Mouse (Mus musculus) neural tube, embryonic 12.5 days (tissue): ENCODE measurements around the gene P2rx5. TPM values are rescaled to one million over a fixed set of nuclear protein-coding genes. Genes with fewer than 3 reads are reported as not detected.

ENCODE experiments used
- ATAC-seq: fragments of 200-750 bp; cut with Nextera tagmentation; 2 replicates; pipeline ENCODE4 v1.8.0; 2017; ENCODE audit warnings: low read depth, mild to moderate bottlenecking, moderate TSS enrichment, moderate library complexity; ENCODE audit not compliant: low FRiP score
- H3K27ac ChIP-seq: fragments of 300-500 bp; sonication (generic); 2 replicates; pipeline ENCODE4 v1.5.1; 2016
- H3K27me3 ChIP-seq: fragments of 300-500 bp; sonication (generic); replicated peaks from 2 replicates; pipeline ENCODE4 v1.6.1; 2016; ENCODE audit warnings: mild to moderate bottlenecking
- H3K36me3 ChIP-seq: fragments of 300-500 bp; sonication (generic); 2 replicates; pipeline ENCODE4 v1.6.1; 2016; ENCODE audit warnings: mild to moderate bottlenecking
- H3K4me1 ChIP-seq: fragments of 300-500 bp; sonication (generic); 2 replicates; pipeline ENCODE4 v1.6.1; 2016
- H3K4me2 ChIP-seq: fragments of 300-500 bp; sonication (generic); replicated peaks from 2 replicates; pipeline ENCODE4 v1.6.1; 2016; ENCODE audit warnings: mild to moderate bottlenecking
- H3K4me3 ChIP-seq: fragments of 300-500 bp; sonication (generic); 2 replicates; pipeline ENCODE4 v1.5.1; 2016
- H3K9ac ChIP-seq: fragments of 300-500 bp; sonication (generic); 2 replicates; pipeline ENCODE4 v1.6.1; 2016; ENCODE audit warnings: mild to moderate bottlenecking
- H3K9me3 ChIP-seq: fragments of 300-500 bp; sonication (generic); 2 replicates; pipeline ENCODE4 v1.6.1; 2016; ENCODE audit warnings: mild to moderate bottlenecking
- WGBS: fragments of 180-500 bp; shearing (Covaris S2); methylation state at CpG from one replicate; pipeline ENCODE4 v1.1.7; 2016; 5-methylcytosine and 5-hydroxymethylcytosine counted together
- polyA plus RNA-seq: library from polyadenylated mRNA; unstranded; fragments of >200 nt; fragmentation: Nextera tagmentation; extraction: Ambion mirVana; gene quantifications from 2 replicates; pipeline ENCODE4 v1.2.1, GENCODE M21; 2016

P2rx5 gene
- polyA plus RNA-seq, 1 experiment from 2014 or later: 0.30 TPM

DNA sequence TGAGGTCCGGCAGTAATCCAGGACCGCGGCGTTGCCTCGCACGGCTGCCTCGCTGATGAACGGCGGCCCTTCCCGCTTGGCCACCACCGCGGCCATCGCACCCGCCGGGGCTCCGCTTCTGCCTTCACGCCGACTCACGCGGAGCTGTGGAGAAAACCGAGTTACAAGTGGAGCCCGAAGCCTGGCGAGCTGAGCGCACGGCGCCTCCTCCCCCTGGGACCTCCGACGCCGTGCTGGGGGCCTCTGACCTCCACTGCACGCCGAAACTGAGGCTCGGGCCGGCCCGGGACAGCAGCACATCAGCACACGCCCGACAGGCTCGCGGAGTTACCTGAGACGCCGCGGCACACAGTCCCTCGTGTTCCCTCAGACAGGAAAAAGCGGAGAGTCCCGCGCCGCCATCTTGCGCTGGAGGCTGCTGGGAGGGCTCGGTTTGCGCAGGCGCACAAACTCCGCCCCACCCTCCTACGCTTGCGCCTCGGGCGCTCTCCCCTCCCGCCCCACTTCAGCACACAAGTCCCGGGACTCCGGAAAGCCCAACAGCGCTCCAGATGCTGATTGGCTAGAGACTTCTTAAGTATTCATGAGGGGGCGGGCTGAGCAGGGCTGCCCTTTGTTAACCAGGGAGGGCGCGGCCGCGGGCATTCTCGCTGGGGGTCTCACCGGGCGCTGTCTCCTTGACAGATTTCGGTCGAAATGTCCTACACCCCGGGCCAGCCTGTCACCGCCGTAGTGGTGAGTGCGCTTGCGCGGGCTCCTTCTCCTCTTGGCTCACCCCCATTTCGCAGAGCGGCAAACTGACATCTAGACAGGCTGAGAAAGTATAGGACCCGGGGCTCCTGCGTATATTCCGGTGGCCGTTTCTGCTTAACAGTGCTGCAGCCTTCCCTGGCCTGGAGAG, 16.6 kb downstream of the P2rx5 start, which contains the start of the genes Emc6 and Tax1bp3:
TSS of gene Emc6 (minus strand) at position 430 of the 901 bp plus-strand sequence.
TSS of gene Tax1bp3 (plus strand) at position 476 of the 901 bp plus-strand sequence.
- Histone ChIP-seq H3K4me3 (peak within 1 kb of the TSS; percentile 93), H3K4me1 (peaks cover 25% of the 10 kb centered on the region), H3K4me2 (peak within 1 kb of the TSS; percentile 73), H3K36me3 (peaks cover 13% of the 10 kb centered on the region), H3K27me3 (no peaks in the 10 kb centered on the region), H3K9me3 (no peaks in the 10 kb centered on the region), H3K9ac (peak within 1 kb of the TSS; percentile 86), H3K27ac (peak within 1 kb of the TSS; percentile 79)
- under 1% methylated on average over 81 of the region's 81 CpGs for WGBS
- ATAC-seq: peak; percentile 98

DNA sequence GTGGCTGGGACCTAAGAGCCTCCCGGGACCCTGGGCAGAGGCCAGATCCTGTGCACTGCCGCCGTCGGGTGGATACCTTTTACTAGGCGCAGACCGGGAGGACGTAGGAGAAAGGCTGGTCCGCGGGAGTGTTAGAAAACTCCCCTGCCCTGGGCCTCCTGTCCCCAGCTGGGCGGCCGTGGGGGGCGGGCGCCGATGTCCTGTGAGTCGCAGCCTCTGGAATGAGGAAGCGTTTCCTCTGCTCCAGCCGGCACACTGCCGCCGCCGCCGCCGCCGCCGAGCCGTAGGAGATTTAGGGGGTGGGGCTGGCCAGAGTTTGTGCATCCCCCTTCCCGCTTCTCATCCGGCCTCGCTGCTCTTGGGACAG, 17.3 kb downstream of the P2rx5 start:
- Histone ChIP-seq H3K4me2 (peak overlapping the region; percentile 73), H3K4me3 (peak overlapping the region; percentile 93), H3K36me3 (peaks cover 18% of the 10 kb centered on the region), H3K9me3 (no peaks in the 10 kb centered on the region), H3K9ac (peak overlapping the region; percentile 83), H3K27ac (peak overlapping the region; percentile 79), H3K27me3 (no peaks in the 10 kb centered on the region), H3K4me1 (peaks cover 25% of the 10 kb centered on the region)
- peak; percentile 67 for ATAC-seq
- under 1% methylated on average over 28 of the region's 28 CpGs for WGBS

DNA sequence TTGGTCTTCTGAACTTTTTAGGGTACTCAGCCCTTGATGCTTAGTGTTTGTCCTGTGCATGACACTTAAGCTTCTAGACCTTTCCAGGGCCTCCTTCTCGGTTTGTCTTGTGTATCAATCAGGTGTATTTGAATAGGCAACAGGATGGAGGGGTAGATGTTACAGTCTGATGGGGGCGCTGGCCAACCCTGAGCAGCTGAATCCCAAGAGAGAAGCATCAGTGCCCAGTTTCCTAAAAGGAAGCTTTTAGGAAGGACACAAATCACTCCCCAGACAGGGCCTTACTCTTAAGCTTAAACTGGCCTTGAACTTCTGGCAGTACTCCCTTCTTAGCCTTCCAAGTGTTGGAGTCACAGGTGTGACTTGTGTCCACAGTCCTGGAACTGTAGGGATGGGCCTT, 17.7 kb downstream of the P2rx5 start:
- 3% methylated on average over 2 of the region's 2 CpGs for WGBS
- H3K4me2 ChIP-seq: peak overlapping the region; percentile 73
- H3K36me3 ChIP-seq: peaks cover 20% of the 10 kb centered on the region
- peaks cover 25% of the 10 kb centered on the region for H3K4me1 ChIP-seq
- no peaks in the 10 kb centered on the region for H3K9me3 ChIP-seq
- H3K27ac ChIP-seq: 0 out of 2 replicates have a peak overlapping the region, but pooled peaks have one; percentile 79
- H3K4me3 ChIP-seq: peak overlapping the region; percentile 93
- no peak for ATAC-seq
- H3K27me3 ChIP-seq: no peaks in the 10 kb centered on the region
- peak overlapping the region; percentile 83 for H3K9ac ChIP-seq

DNA sequence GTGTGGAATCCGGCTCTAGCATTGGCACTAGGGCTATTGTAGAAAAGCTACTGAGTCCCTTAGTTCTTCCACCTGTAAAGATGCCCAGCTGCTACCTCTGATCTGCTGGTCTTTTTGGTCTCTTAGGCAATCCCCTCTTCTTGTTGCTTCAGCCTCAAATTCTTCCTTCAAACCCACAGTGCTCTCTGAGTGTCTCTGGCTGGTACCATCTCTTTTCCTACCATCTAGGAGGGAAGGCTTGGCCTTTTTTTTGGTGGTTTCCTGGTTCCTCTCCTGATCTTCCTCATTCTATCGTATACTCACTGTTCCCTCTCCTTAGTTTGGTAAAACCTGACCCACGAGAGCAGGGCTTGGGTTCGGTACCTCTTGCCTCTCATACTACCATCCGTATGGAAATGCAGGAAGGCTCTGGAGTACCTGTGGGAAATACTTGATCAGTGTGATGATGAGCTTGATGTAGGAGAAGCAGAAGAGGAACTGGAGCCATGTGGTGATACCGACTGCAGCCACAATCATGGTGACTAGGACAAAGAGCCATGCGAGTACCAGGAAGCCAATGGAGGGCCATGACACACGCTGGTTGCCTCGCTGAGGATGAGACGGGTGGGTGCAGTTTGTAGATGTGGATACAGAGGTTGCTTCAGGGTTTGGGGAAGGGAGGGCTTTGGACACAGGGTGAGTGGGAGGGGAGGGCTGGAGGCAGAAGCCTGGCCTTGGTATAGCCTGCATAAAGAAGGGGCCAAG, 25.8 kb downstream of the P2rx5 start:
- no peak for ATAC-seq
- H3K27ac ChIP-seq: no peak overlapping the region
- no peak overlapping the region for H3K9ac ChIP-seq
- 91% methylated on average over 10 of the region's 10 CpGs for WGBS
- no peaks in the 10 kb centered on the region for H3K27me3 ChIP-seq
- no peaks in the 10 kb centered on the region for H3K4me1 ChIP-seq
- no peaks in the 10 kb centered on the region for H3K9me3 ChIP-seq
- H3K4me2 ChIP-seq: no peak overlapping the region
- peaks cover 82% of the 10 kb centered on the region for H3K36me3 ChIP-seq
- no peak overlapping the region for H3K4me3 ChIP-seq

DNA sequence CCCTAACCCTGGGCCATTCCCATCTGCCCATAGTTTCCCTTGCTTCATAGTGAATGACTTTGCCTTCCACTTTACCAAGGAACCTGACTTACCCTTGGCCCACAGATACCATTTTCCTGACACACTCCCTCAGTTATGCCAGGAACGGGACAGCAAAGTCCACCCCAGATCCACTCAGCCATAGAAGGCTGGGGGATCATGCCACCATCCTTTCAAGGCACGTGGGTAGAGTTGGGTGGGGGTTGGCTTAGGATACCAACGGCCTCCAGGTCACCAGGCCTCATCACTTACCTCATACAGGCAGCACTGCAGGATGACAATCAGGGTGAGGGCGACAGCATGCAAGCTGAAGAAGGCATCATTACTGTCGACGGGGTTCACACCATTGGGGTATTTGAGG, 27.0 kb downstream of the P2rx5 start:
- Histone ChIP-seq H3K4me2 (no peak overlapping the region), H3K9ac (no peak overlapping the region), H3K4me1 (no peaks in the 10 kb centered on the region), H3K36me3 (peaks cover 90% of the 10 kb centered on the region), H3K27me3 (no peaks in the 10 kb centered on the region), H3K27ac (no peak overlapping the region), H3K9me3 (no peaks in the 10 kb centered on the region), H3K4me3 (no peak overlapping the region)
- ATAC-seq: no peak
- WGBS: 88% methylated on average over 6 of the region's 6 CpGs

DNA sequence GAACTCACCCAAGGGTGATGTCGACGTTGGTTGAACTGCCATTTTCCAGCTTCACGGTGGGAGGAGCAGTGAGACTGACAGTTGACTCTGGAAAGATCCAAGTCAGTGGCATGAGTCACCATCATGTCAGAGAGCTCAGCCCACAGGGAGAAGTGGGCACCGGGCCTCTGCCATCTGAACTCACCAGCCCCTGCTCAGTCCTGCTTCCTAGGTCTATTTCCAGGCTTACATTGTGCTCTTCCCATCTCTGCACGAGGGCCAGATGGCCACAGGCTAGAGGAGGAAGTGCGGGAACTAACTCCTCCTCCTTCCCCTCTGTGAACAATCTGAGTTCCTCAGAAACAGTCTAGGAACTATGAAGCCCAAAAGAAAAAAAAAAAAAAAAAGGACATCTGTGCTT, 32.8 kb downstream of the P2rx5 start:
- whole genome bisulfite sequencing: 81% methylated on average over 6 of the region's 6 CpGs
- no peaks in the 10 kb centered on the region for H3K27me3 ChIP-seq
- no peak overlapping the region for H3K27ac ChIP-seq
- H3K9ac ChIP-seq: no peak overlapping the region
- no peak for ATAC-seq
- no peak overlapping the region for H3K4me2 ChIP-seq
- no peak overlapping the region for H3K4me3 ChIP-seq
- H3K9me3 ChIP-seq: no peaks in the 10 kb centered on the region
- H3K36me3 ChIP-seq: peaks cover 59% of the 10 kb centered on the region
- H3K4me1 ChIP-seq: peaks cover 6% of the 10 kb centered on the region

DNA sequence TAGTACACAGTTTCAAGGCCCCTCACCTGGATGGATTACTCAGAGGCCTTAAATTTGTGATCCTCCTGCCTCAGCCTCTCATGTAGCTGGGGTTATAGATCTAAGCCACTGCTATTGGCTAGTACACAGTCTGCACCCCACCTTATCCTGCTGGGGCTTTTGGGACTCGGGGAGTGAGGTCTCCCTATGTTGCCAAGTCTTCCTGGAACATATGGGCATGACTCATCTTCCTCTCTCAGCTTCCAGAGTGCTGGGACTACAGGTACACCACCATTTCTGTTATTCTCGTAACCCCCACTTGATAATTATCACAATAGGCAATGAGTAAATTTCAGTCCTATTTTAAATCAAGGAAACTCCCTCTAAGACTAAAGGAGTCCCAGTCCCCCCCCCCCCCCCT, 34.2 kb downstream of the P2rx5 start:
- no peaks in the 10 kb centered on the region for H3K9me3 ChIP-seq
- WGBS: 81% methylated on average over 2 of the region's 2 CpGs
- no peaks in the 10 kb centered on the region for H3K27me3 ChIP-seq
- no peak for ATAC-seq
- no peak overlapping the region for H3K27ac ChIP-seq
- no peak overlapping the region for H3K4me3 ChIP-seq
- peaks cover 12% of the 10 kb centered on the region for H3K4me1 ChIP-seq
- H3K36me3 ChIP-seq: peaks cover 46% of the 10 kb centered on the region
- H3K9ac ChIP-seq: no peak overlapping the region
- H3K4me2 ChIP-seq: no peak overlapping the region

DNA sequence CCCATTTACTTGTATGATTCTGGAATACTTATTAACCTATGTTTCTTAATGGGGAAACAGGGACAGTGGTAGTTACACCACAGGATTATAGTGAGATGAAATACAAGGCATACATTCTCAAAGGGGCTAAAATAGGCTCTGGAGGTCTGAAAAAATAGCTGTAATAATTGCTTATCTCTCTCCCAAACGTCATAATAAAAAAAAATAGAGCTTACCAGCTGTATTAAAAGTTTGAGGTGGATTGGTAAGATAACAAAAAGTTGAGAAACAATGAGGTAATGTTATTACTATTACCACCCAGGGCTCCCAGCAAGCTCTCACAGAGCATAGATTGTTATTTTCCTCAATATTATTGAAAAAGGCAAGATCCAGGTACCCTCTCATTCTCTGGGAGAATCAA, 38.0 kb downstream of the P2rx5 start:
- whole genome bisulfite sequencing: 6% methylated on average over 1 of the region's 1 CpGs
- Histone ChIP-seq H3K9me3 (no peaks in the 10 kb centered on the region), H3K27me3 (no peaks in the 10 kb centered on the region), H3K4me3 (peak overlapping the region; percentile 63), H3K27ac (no peak overlapping the region), H3K4me2 (peak overlapping the region; percentile 93), H3K4me1 (peaks cover 18% of the 10 kb centered on the region), H3K9ac (peak overlapping the region; percentile 74), H3K36me3 (peaks cover 12% of the 10 kb centered on the region)
- ATAC-seq: no peak

DNA sequence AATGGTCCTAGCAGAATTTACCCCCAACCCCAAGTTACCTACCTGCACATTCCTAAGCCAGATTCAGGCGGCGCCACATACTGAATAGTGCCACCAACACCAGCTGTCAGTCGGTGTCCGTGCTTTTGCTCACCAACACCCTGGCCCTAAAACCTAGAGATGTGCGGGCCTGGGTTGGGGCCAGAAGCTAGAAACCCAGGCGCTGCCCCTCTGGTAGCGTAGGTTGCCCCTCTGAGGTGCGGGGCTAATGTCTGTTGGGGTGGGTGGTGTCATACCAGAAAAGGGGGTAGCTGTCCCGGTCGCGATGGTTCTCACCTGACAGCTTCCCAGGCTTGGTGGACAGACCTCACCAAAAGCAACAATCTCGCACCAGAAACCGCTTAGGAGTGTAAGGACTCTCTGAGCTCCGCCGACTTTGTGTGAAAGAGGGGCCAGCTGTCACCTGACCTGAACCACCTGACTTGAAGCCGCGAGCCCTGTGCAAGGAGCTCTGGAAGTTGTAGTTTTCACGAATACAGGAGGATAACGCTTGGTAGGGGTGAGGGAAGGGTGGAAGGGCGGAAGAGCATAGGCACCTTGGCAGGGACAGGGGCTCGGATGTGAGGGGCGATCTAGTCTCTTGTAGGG, 38.5 kb downstream of the P2rx5 start, which contains the start of gene Ctns:
TSS of gene Ctns (minus strand) at position 440 of the 627 bp plus-strand sequence.
- Histone ChIP-seq H3K27ac (no peak within 1 kb of the TSS), H3K9ac (peak within 1 kb of the TSS; percentile 74), H3K4me2 (peak within 1 kb of the TSS; percentile 93), H3K27me3 (no peaks in the 10 kb centered on the region), H3K4me3 (peak within 1 kb of the TSS; percentile 63), H3K4me1 (peaks cover 18% of the 10 kb centered on the region), H3K36me3 (peaks cover 12% of the 10 kb centered on the region), H3K9me3 (no peaks in the 10 kb centered on the region)
- 2% methylated on average over 22 of the region's 22 CpGs for WGBS
- ATAC-seq: peak; percentile 95

DNA sequence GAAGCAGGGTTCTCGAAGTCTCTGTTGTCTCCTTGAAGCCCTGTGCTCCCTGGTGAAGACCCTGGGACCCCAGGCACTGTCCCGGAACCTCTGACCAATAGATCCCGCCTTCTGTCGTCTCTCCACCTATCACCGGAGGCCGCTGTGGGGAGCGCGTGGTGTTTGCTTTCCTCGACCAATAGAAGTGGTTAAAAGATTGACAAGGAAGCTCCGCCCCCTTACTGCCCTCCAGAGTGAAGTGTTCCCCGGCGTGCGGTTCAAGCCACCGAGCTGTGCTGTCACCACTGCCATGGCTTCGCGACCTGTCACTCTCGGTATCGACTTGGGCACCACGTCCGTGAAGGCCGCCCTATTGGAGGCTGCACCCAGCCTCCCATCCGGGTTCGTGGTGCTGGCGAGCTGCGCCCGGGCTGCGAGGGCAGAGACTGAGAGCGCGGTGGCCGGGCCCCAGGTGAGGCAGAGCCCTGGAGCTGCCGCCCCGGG, 39.0 kb downstream of the P2rx5 start, which contains the start of gene Shpk:
TSS of gene Shpk (plus strand) at position 231 of the 483 bp plus-strand sequence.
- Histone ChIP-seq H3K4me1 (peaks cover 18% of the 10 kb centered on the region), H3K4me3 (peak within 1 kb of the TSS; percentile 63), H3K9ac (peak within 1 kb of the TSS; percentile 74), H3K36me3 (peaks cover 10% of the 10 kb centered on the region), H3K4me2 (peak within 1 kb of the TSS; percentile 93), H3K27ac (no peak within 1 kb of the TSS), H3K9me3 (no peaks in the 10 kb centered on the region), H3K27me3 (no peaks in the 10 kb centered on the region)
- WGBS: under 1% methylated on average over 32 of the region's 32 CpGs
- peak; percentile 98 for ATAC-seq

DNA sequence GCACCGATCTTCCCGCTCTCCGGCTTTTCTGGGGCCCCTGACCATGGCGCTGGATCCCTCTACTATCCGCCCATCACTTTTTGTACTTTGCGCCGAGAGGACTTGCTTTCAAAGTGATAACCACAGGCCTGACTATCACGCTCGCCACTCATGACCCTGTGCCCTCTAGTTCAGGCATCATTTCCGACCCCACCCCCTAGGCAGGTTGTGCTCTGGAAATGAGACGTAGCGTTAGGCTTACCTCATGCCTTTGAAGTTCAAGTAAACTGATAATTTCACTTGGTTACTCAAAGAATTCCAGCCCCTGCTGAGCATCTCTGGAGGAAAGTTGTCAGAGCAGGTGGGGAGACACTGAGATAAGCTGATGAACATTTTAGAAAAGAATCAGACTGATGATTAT, 39.7 kb downstream of the P2rx5 start:
- Histone ChIP-seq H3K4me3 (peak overlapping the region; percentile 63), H3K4me2 (peak overlapping the region; percentile 93)

More for the DNA sequence above, 39.7 kb downstream of the P2rx5 start:
- H3K36me3 ChIP-seq: peaks cover 8% of the 10 kb centered on the region
- 4% methylated on average over 12 of the region's 12 CpGs for WGBS
- H3K9ac ChIP-seq: peak overlapping the region; percentile 70
- H3K9me3 ChIP-seq: no peaks in the 10 kb centered on the region
- peaks cover 18% of the 10 kb centered on the region for H3K4me1 ChIP-seq
- no peaks in the 10 kb centered on the region for H3K27me3 ChIP-seq
- ATAC-seq: no peak; the same call in 1 of the 2 replicates
- no peak overlapping the region for H3K27ac ChIP-seq
